Mouse (Mus musculus): ENCODE measurements around the gene Eif4h. TPM values are rescaled to one million over a fixed set of nuclear protein-coding genes. Genes with fewer than 3 reads are reported as not detected.

The Eif4h gene
- polyA plus RNA-seq, 1 experiment from 2014 or later: 329 TPM

Small RNA genes lying within 50 kb of the gene (microRNA-seq; reads per million reads assigned to microRNA genes)
- gene Mir7228: not detected

Other genes with a start within 250 kb of the Eif4h start
- 57.1 and 57.3 TPM in 2 replicates for gene Gtf2ird1, start 182.8 kb downstream of the Eif4h start, polyA plus RNA-seq (2014; fragmentation: Nextera tagmentation; extraction: Ambion mirVana)
- 16.3 and 16.8 TPM in 2 replicates for gene Clip2, start 87.1 kb downstream of the Eif4h start, polyA plus RNA-seq (2014; fragmentation: Nextera tagmentation; extraction: Ambion mirVana)
- gene Syna, start 79.3 kb downstream of the Eif4h start, polyA plus RNA-seq (2014; fragmentation: Nextera tagmentation; extraction: Ambion mirVana): 0.25 and 0.39 TPM in 2 replicates
- 174 and 178 TPM in 2 replicates for gene Rfc2, start 58.1 kb downstream of the Eif4h start, polyA plus RNA-seq (2014; fragmentation: Nextera tagmentation; extraction: Ambion mirVana)
- 1.1 and 1.5 TPM in 2 replicates for gene Lat2, start 24.5 kb downstream of the Eif4h start, polyA plus RNA-seq (2014; fragmentation: Nextera tagmentation; extraction: Ambion mirVana)
- gene Limk1, start 49.1 kb upstream of the Eif4h start, polyA plus RNA-seq (2014; fragmentation: Nextera tagmentation; extraction: Ambion mirVana): 25.5 and 26.4 TPM in 2 replicates
- gene Eln, start 107.8 kb upstream of the Eif4h start, polyA plus RNA-seq (2014; fragmentation: Nextera tagmentation; extraction: Ambion mirVana): 17.9 and 21.4 TPM in 2 replicates